Mouse (Mus musculus) thymus, adult 2 months (tissue): ENCODE measurements around the gene Bsg. TPM values are rescaled to one million over a fixed set of nuclear protein-coding genes. Genes with fewer than 3 reads are reported as not detected.

ENCODE experiments used
- DNase-seq: peaks from one replicate; pipeline ENCODE4 v3.0.0; 2021
- H3K27ac ChIP-seq: fragments of 200-500 bp; 2 replicates; pipeline ENCODE4 v1.5.1; 2012; ENCODE audit warnings: low read length, control low read depth; ENCODE audit not compliant: control insufficient read depth, insufficient read depth
- H3K27me3 ChIP-seq: fragments of 200-500 bp; 2 replicates; pipeline ENCODE4 v1.6.1; 2012; ENCODE audit warnings: mild to moderate bottlenecking, low read length, moderate library complexity, mixed read lengths; ENCODE audit not compliant: control insufficient read depth, insufficient read depth
- H3K36me3 ChIP-seq: fragments of 200-500 bp; 2 replicates; pipeline ENCODE4 v1.6.1; 2012; ENCODE audit warnings: mild to moderate bottlenecking, low read length, moderate library complexity; ENCODE audit not compliant: control insufficient read depth, insufficient read depth
- H3K4me1 ChIP-seq: fragments of 200-500 bp; replicated peaks from 2 replicates; pipeline ENCODE4 v1.6.1; 2012; ENCODE audit warnings: low read length; ENCODE audit not compliant: control insufficient read depth, insufficient read depth
- H3K4me3 ChIP-seq: fragments of 200-500 bp; 2 replicates; pipeline ENCODE4 v1.5.1; 2012; ENCODE audit warnings: mild to moderate bottlenecking, low read length, control low read depth, moderate library complexity; ENCODE audit not compliant: control insufficient read depth, insufficient read depth
- CTCF ChIP-seq: fragments of 200-500 bp; IDR thresholded peaks from 2 replicates; pipeline ENCODE4 v1.5.1; 2012; ENCODE audit warnings: mild to moderate bottlenecking, control low read depth, low read length, moderate library complexity, borderline replicate concordance; ENCODE audit not compliant: control insufficient read depth, poor library complexity, insufficient read depth; ENCODE audit errors: extremely low read depth
- POLR2A ChIP-seq: fragments of 200-500 bp; IDR thresholded peaks from 2 replicates; pipeline ENCODE4 v1.6.1; 2012; ENCODE audit warnings: mild to moderate bottlenecking, low read length, control low read depth, moderate library complexity; ENCODE audit not compliant: control insufficient read depth, poor library complexity, insufficient read depth; ENCODE audit errors: extremely low read depth
- WGBS: fragments of 180-500 bp; shearing (Covaris S2); methylation state at CpG from one replicate; pipeline ENCODE4 v1.1.7; 2018; 5-methylcytosine and 5-hydroxymethylcytosine counted together
- polyA plus RNA-seq: library from polyadenylated mRNA; depleted of rRNA; stranded (reverse); fragments of >200 nt; gene quantifications from 2 replicates; pipeline ENCODE4 v1.2.3, GENCODE M21; 2012

The Bsg gene
- polyA plus RNA-seq, 1 experiment, result 396 TPM

- Histone ChIP-seq H3K4me1 (no peaks in the 10 kb centered on the region), H3K36me3 (peaks cover 42% of the 10 kb centered on the region), H3K4me3 (no peak overlapping the region), H3K27me3 (no peaks in the 10 kb centered on the region), H3K27ac (no peak overlapping the region)
- 97% methylated on average over 10 of the region's 10 CpGs for WGBS
- peak; percentile 34 for DNase-seq
- TF ChIP-seq CTCF (peak; percentile 57; the same call in 1 of the 2 replicates), POLR2A (no peak)
These were observed 34.0 kb downstream of the Bsg start for GRCm38 (mm10) chr10:79738259-79738658.

- DNase-seq, result no peak
- TF ChIP-seq POLR2A, result no peak
- H3K4me1 ChIP-seq, result no peaks in the 10 kb centered on the region
- H3K27me3 ChIP-seq, result no peaks in the 10 kb centered on the region
- H3K4me3 ChIP-seq, result no peak overlapping the region
- no peak overlapping the region for H3K27ac ChIP-seq
- peaks cover 42% of the 10 kb centered on the region for H3K36me3 ChIP-seq
- WGBS, result 97% methylated on average over 28 of the region's 28 CpGs
These were observed 34.9 kb downstream of the Bsg start for GRCm38 (mm10) chr10:79739234-79739633.

DNA sequence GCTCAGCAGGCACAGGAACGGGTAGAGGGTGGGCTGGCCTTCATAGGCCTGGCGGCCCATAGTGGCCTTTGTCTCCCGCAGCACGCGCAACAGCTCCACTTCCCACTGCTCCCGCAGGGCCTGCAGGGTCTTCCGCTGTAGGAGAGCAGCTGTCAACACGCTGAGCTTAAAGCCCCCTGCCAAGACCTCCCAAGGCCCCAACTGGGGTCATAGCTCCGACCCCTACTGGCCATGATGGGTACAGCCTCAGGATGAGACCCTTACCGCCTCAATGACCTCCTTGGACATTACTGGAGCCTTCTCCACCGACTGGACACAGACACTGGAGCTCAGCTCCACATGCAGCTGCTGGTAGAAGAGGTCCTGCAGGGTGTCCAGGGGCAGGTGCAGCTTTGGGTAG, 36.6 kb downstream of the Bsg start:
- 95% methylated on average over 11 of the region's 11 CpGs for WGBS
- H3K36me3 ChIP-seq, result peaks cover 38% of the 10 kb centered on the region
- TF ChIP-seq CTCF (peak; percentile 40; the same call in 1 of the 2 replicates), POLR2A (no peak)
- no peaks in the 10 kb centered on the region for H3K27me3 ChIP-seq
- DNase-seq, result no peak
- no peak overlapping the region for H3K4me3 ChIP-seq
- H3K27ac ChIP-seq, result no peak overlapping the region
- H3K4me1 ChIP-seq, result peaks cover 7% of the 10 kb centered on the region

DNA sequence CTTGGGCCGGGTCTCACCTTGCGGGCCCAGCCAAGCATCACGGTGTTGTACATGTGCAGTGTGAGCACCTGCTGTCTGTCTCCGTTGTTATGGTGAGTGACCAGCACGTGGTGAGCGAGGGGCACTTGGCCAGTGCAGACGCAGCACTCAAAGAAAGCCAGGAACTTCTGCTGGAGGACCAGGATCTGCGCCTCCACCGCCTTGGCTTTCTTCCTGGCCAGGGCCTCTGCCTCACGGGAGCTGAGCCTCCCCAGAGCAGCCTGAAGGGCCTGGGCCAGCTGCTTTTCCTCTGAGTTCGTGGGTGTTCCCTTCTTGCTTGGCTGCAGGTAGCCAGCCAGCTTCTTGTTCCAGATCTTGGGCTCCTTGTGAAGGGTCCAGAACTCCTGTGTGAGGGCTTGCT, 38.9 kb downstream of the Bsg start:
- Histone ChIP-seq H3K27me3 (no peaks in the 10 kb centered on the region), H3K36me3 (peaks cover 20% of the 10 kb centered on the region; the same call in 1 of the 2 replicates), H3K4me1 (peaks cover 9% of the 10 kb centered on the region), H3K27ac (no peak overlapping the region), H3K4me3 (no peak overlapping the region)
- no peak for DNase-seq
- WGBS, result 95% methylated on average over 11 of the region's 11 CpGs
- no peak for TF ChIP-seq POLR2A
- TF ChIP-seq CTCF, result no peak

- WGBS, result 89% methylated on average over 15 of the region's 15 CpGs
- no peak overlapping the region for H3K4me3 ChIP-seq
- no peaks in the 10 kb centered on the region for H3K27me3 ChIP-seq
- DNase-seq, result no peak
- H3K36me3 ChIP-seq, result peaks cover 20% of the 10 kb centered on the region; the same call in 1 of the 2 replicates
- no peak overlapping the region for H3K27ac ChIP-seq
- H3K4me1 ChIP-seq, result peaks cover 9% of the 10 kb centered on the region
- TF ChIP-seq POLR2A (no peak), CTCF (no peak)
These were observed 39.5 kb downstream of the Bsg start for GRCm38 (mm10) chr10:79743650-79744365.

DNA sequence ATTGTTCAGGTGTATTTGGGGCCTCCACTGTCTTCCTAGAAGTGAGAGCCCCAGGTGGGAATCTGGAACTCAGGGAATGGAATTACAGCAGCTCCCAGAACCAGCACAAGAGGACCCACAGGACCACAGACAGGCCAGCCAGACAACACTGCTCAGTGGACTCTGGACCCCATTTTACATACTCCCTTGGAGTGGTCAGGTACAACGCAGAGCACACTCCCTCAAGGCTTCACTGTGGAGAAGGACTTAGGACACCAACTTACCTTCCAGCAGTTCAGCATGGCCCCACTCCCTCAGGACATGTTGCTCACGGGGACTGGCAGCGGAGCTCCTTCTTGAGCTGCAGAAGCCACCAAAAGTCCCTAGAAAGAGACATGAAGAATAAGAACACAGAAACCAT, 41.1 kb downstream of the Bsg start:
- WGBS, result 97% methylated on average over 3 of the region's 3 CpGs
- no peaks in the 10 kb centered on the region for H3K27me3 ChIP-seq
- TF ChIP-seq CTCF (no peak), POLR2A (no peak)
- H3K27ac ChIP-seq, result no peak overlapping the region
- no peak overlapping the region for H3K4me3 ChIP-seq
- no peak for DNase-seq
- H3K36me3 ChIP-seq, result peaks cover 17% of the 10 kb centered on the region; the same call in 1 of the 2 replicates
- peaks cover 9% of the 10 kb centered on the region for H3K4me1 ChIP-seq
